Comparison of ENCODE assay signal across 8 mouse cellular contexts in genomic region chr1:34121157-34122015, GRCm38 (mm10).
DNase-seq lines count a peak whose midpoint lies in the region; ATAC-seq lines count a peak whose summit lies in the region.

No protein-coding gene starts in this region.

- no peak overlapping the region for H3K27ac ChIP-seq in forebrain, embryonic 14.5 days (ENCODE audit: low read depth, low read length)
- H3K27ac ChIP-seq in forebrain, embryonic 11.5 days (ENCODE audit: low read depth, low read length) = no peak overlapping the region
- H3K27ac ChIP-seq in embryonic facial prominence, embryonic 15.5 days (replicated peaks) = peak overlapping the region; percentile 83
- no peak overlapping the region for H3K27ac ChIP-seq in midbrain, embryonic 16.5 days (ENCODE audit: low read length)

- H3K27me3 ChIP-seq in forebrain, embryonic 14.5 days (replicated peaks; ENCODE audit: control insufficient read depth, insufficient read depth, low read length) = no peaks in the 10 kb centered on the region
- H3K27me3 ChIP-seq in forebrain, embryonic 11.5 days (ENCODE audit: control insufficient read depth, insufficient read depth, low read length) = no peaks in the 10 kb centered on the region
- no peaks in the 10 kb centered on the region for H3K27me3 ChIP-seq in embryonic facial prominence, embryonic 15.5 days
- H3K27me3 ChIP-seq in midbrain, embryonic 16.5 days (ENCODE audit: control insufficient read depth, insufficient read depth, low read depth, low read length) = no peaks in the 10 kb centered on the region

- ATAC-seq in forebrain, embryonic 14.5 days = peak; percentile 35; the same call in 1 of the 2 replicates
- ATAC-seq in forebrain, embryonic 11.5 days (replicated peaks; ENCODE audit: low FRiP score) = no peak
- peak; percentile 68; the same call in 1 of the 2 replicates for ATAC-seq in embryonic facial prominence, embryonic 15.5 days (ENCODE audit: insufficient number of reproducible peaks, low FRiP score, low TSS enrichment, low read depth)
- peak; percentile 21; the same call in 1 of the 2 replicates for ATAC-seq in midbrain, embryonic 16.5 days

- H3K36me3 ChIP-seq in forebrain, embryonic 14.5 days (ENCODE audit: control insufficient read depth, insufficient read depth, low read length) = no peaks in the 10 kb centered on the region
- no peaks in the 10 kb centered on the region for H3K36me3 ChIP-seq in forebrain, embryonic 11.5 days (ENCODE audit: control insufficient read depth, insufficient read depth, low read length)
- H3K36me3 ChIP-seq in embryonic facial prominence, embryonic 15.5 days = no peaks in the 10 kb centered on the region
- no peaks in the 10 kb centered on the region for H3K36me3 ChIP-seq in midbrain, embryonic 16.5 days (ENCODE audit: control insufficient read depth, insufficient read depth, low read length)

- H3K4me2 ChIP-seq in forebrain, embryonic 14.5 days (ENCODE audit: low read length) = no peak overlapping the region
- H3K4me2 ChIP-seq in forebrain, embryonic 11.5 days (ENCODE audit: low read depth, low read length, severe bottlenecking) = no peak overlapping the region
- H3K4me2 ChIP-seq in embryonic facial prominence, embryonic 15.5 days (replicated peaks) = peak overlapping the region; percentile 57
- peak overlapping the region; percentile 17 for H3K4me2 ChIP-seq in midbrain, embryonic 16.5 days (ENCODE audit: low read length)

- no peaks in the 10 kb centered on the region; the same call in 1 of the 2 replicates for H3K4me1 ChIP-seq in forebrain, embryonic 14.5 days (ENCODE audit: control insufficient read depth, insufficient read depth, low read length)
- no peaks in the 10 kb centered on the region for H3K4me1 ChIP-seq in forebrain, embryonic 11.5 days (replicated peaks; ENCODE audit: control insufficient read depth, insufficient read depth, low read length)
- peaks cover 9% of the 10 kb centered on the region for H3K4me1 ChIP-seq in embryonic facial prominence, embryonic 15.5 days
- peaks cover 4% of the 10 kb centered on the region; the same call in 1 of the 2 replicates for H3K4me1 ChIP-seq in midbrain, embryonic 16.5 days (ENCODE audit: control insufficient read depth, insufficient read depth, low read length)

- WGBS in forebrain, embryonic 14.5 days = 80% methylated on average over 29 of the region's 29 CpGs
- 88% methylated on average over 29 of the region's 29 CpGs for WGBS in forebrain, embryonic 11.5 days
- WGBS in embryonic facial prominence, embryonic 15.5 days = 23% methylated on average over 29 of the region's 29 CpGs
- 72% methylated on average over 29 of the region's 29 CpGs for WGBS in midbrain, embryonic 16.5 days

- H3K9me3 ChIP-seq in forebrain, embryonic 14.5 days (replicated peaks; ENCODE audit: control insufficient read depth, low read length) = no peaks in the 10 kb centered on the region
- no peaks in the 10 kb centered on the region for H3K9me3 ChIP-seq in forebrain, embryonic 11.5 days (ENCODE audit: control insufficient read depth, low read length)
- H3K9me3 ChIP-seq in embryonic facial prominence, embryonic 15.5 days (replicated peaks) = no peaks in the 10 kb centered on the region
- no peaks in the 10 kb centered on the region for H3K9me3 ChIP-seq in midbrain, embryonic 16.5 days (replicated peaks; ENCODE audit: control insufficient read depth, low read length, poor library complexity, severe bottlenecking)

- intact Hi-C loops in heart, postnatal 25 days (cut with DNase I) = no loop called here

- DNase-seq in forebrain, embryonic 14.5 days (ENCODE audit: low spot score) = peak; percentile 63
- DNase-seq in forebrain, embryonic 11.5 days (ENCODE audit: low spot score) = no peak
- peak; percentile 86 for DNase-seq in adipocyte (ENCODE audit: low spot score)
- peak; percentile 68 for DNase-seq in heart, postnatal 25 days (ENCODE audit: low spot score)
- DNase-seq in layer of hippocampus, adult 9-10 months (ENCODE audit: low spot score) = peak; percentile 27
- peak; percentile 71 to 83 for DNase-seq in urinary bladder, postnatal 36 days (ENCODE audit: low spot score in 2 of 2)

- H3K9ac ChIP-seq in forebrain, embryonic 14.5 days (ENCODE audit: low read length) = no peak overlapping the region
- H3K9ac ChIP-seq in forebrain, embryonic 11.5 days (ENCODE audit: low read length) = no peak overlapping the region
- H3K9ac ChIP-seq in embryonic facial prominence, embryonic 15.5 days = peak overlapping the region; percentile 26; the same call in 1 of the 2 replicates
- no peak overlapping the region for H3K9ac ChIP-seq in midbrain, embryonic 16.5 days (ENCODE audit: low read depth, low read length)

- H3K4me3 ChIP-seq in forebrain, embryonic 14.5 days (ENCODE audit: low read depth, low read length) = no peak overlapping the region
- H3K4me3 ChIP-seq in forebrain, embryonic 11.5 days (ENCODE audit: low read depth, low read length) = no peak overlapping the region
- peak overlapping the region; percentile 39 for H3K4me3 ChIP-seq in embryonic facial prominence, embryonic 15.5 days (replicated peaks)
- H3K4me3 ChIP-seq in midbrain, embryonic 16.5 days (ENCODE audit: low read depth, low read length) = no peak overlapping the region

Comparison
In these comparisons a context has a peak if more than half of its experiments do, and no peak if none do; other contexts are left out.
1. H3K4me2 ChIP-seq: peak in embryonic facial prominence, embryonic 15.5 days (single experiment) and midbrain, embryonic 16.5 days (single experiment); none in forebrain, embryonic 14.5 days (single experiment) and forebrain, embryonic 11.5 days (single experiment).